Mouse (Mus musculus) adrenal gland, postnatal 14 days (tissue): Measurements from ENCODE around the gene Sac3d1. TPM values are rescaled to one million over a fixed set of nuclear protein-coding genes. Genes with fewer than 3 reads are reported as not detected.
A peak's percentile ranks its signal among the peaks of the same experiment; 100 is the strongest.

ENCODE experiments used
- DNase-seq: peaks from one replicate; pipeline ENCODE4 v3.0.0; 2021; ENCODE audit warnings: mixed read lengths
- total RNA-seq: library from RNA; stranded (reverse); gene quantifications from 2 replicates; pipeline ENCODE4 v1.2.3, GENCODE M21; 2021

The Sac3d1 gene
- total RNA-seq, 1 experiment from 2014 or later: 12.9 TPM

DNA sequence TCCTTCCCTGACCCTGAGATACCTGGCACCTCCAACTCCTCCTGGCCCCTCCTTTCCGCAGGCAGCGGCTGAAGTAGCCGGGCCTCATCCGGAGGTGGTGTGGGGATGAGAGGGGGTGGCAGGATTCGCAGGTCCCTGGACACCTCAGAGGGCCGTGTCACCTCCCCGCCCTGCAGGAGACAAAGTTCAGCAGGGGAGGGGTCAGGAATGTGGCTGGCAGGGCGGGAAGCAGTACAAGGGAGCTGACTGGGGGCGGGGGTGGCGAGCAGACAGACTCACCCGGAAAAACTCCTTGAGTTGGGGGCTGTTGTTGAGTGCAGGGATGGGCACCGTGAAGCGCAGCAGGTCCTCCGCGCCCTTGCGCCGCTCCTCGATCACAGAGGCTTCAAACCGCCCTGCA, 3.3 kb upstream of the Sac3d1 start:
- no peak for DNase-seq

DNA sequence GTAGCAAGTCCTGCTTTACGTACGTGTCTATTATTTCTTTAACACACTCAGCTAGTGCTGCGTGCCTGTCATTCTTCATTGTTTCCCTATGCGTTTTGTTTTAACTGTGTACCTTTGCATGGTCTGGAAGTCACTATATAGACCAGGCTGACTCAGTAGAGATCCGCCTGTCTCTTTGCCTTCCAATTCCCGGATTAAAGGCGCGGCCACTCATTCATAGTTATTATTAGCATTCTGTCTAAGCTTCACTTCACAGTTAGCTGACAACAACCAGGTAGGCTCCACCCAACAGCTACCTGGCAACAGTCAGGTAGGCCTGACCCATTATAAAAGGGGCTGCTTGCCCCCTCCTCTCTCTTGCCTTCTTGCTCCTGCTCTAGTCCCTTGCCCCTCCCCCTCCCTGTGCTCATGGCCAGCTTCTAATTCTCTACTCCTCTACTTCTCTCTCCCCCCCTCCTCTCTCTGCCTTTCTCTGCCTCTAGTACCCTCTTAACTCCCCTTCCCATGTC, 281 bp upstream of the Sac3d1 start:
- no peak for DNase-seq

- no peak for DNase-seq
Measured at GRCm38 (mm10) chr19:6117346-6117985, 984 bp downstream of the Sac3d1 start.

- peak; percentile 74 for DNase-seq
Measured at GRCm38 (mm10) chr19:6116113-6116850, 2.2 kb downstream of the Sac3d1 start.

- no peak for DNase-seq
Measured at GRCm38 (mm10) chr19:6113116-6113515, 5.3 kb downstream of the Sac3d1 start.

- DNase-seq: no peak
Measured at GRCm38 (mm10) chr19:6105586-6105985, 12.9 kb downstream of the Sac3d1 start, which contains the start of gene Naaladl1. Naaladl1 (plus strand) TSS chr19:6105782.

DNA sequence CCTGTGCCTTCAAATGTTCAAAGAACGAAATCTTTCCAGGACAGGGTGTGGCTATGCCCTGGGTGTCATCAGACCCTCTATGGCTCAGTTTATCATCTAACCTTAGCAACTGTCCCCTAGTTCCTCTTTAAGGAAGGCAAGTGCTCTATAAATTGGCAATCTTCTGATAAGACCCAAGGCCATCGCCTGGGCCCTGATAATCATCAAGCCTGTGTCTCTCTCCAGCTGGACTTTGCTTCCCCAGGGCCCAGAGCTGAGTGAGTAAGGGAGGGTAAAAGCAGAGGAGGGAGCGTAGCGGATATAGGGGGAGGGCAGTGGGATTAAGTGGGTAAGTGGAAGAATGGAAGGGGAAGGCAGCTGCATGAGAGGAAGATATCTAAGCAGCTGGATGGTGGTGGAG, 14.0 kb downstream of the Sac3d1 start:
- no peak for DNase-seq

DNA sequence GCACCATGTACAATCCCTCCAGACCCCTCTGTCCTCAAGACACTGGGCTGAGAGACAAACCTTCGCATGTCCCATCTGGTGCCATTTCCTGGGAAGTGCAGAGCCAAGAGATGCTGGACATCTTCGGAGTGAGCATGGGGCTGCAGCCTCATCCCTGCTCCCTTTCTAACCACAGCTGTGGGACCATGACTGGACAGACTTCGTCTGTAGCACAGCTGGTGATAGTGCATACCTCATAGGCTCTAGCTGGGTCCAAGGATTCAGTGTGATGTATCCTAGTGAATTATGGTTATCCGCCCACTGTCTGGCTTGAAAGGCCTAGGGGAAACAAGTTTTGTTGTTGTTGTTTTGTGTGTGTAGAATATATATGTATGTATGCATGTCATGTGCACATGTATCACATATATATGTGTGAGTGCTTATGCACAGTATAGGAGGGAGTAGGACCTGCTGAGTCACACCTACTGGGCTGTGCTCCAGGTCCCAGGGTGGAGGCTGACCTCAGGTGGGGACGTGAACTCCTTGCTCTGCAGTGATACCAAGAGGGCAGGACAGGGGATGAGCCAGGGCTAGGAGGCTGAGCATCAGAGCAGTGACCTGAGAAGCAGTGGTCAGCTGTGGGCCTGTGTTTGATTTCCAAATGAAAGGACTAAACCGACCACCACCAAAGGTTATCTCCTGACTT, 16.1 kb downstream of the Sac3d1 start:
- no peak for DNase-seq

GRCm38 (mm10) chr19:6101186-6101585, 17.3 kb downstream of the Sac3d1 start:
- DNase-seq: no peak

- peak; percentile 45 for DNase-seq
Measured at GRCm38 (mm10) chr19:6097847-6098246, 20.6 kb downstream of the Sac3d1 start.

GRCm38 (mm10) chr19:6094119-6094518, 24.3 kb downstream of the Sac3d1 start, which contains the start of gene AC131692.1:
AC131692.1 (plus strand) TSS chr19:6094419.
- DNase-seq: no peak

DNA sequence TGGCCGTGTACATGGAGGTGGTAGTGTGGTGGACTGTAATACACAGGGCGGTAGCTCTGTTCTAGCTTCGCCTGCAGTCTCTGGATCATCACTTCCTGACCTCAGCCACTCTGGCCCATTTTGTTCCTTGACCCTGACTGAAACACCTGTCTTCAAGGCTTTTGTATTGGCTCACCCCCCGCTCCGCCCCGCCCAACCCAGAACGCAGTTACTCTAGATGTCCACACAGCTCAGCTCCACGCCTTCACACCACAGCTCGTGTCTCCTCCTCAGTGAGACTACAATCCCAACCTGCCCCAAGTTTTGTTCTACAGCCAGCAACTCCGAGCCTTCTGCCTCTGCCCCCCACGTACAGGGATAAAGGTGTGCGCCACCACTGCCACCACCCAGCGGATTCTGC, 29.6 kb downstream of the Sac3d1 start:
- DNase-seq: no peak

- DNase-seq: peak; percentile 80
Measured at GRCm38 (mm10) chr19:6085417-6085879, 33.0 kb downstream of the Sac3d1 start.

- DNase-seq: peak; percentile 96
Measured at GRCm38 (mm10) chr19:6084478-6085248, 33.8 kb downstream of the Sac3d1 start, which contains the start of the genes Zfpl1 and Cdca5. Zfpl1 (minus strand) TSS chr19:6084956. Cdca5 (plus strand) TSS chr19:6084983.

DNA sequence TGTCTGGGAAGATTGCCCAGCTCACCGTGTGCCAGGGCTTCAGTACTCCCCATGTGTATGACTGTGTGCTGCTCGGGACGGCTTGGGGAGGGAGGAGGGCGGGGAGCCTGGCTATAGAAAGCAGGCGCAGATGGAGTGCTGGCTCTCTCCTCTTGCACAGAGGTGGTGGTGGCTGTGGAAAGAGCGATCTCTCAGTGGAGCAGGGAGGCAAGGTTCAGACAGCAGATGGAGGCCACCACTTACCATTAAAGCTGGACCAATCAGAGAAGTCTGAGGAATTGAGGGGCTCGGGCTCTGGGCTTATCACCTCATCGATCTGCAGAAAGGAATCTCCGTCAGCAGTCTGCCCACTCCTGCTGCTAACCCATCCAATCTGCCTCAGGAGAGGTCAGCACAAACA, 36.3 kb downstream of the Sac3d1 start, which contains the start of gene Gm28374:
Gene Gm28374 (minus strand): TSS at position 101 of the 400 bp plus-strand sequence.
- DNase-seq: no peak

DNA sequence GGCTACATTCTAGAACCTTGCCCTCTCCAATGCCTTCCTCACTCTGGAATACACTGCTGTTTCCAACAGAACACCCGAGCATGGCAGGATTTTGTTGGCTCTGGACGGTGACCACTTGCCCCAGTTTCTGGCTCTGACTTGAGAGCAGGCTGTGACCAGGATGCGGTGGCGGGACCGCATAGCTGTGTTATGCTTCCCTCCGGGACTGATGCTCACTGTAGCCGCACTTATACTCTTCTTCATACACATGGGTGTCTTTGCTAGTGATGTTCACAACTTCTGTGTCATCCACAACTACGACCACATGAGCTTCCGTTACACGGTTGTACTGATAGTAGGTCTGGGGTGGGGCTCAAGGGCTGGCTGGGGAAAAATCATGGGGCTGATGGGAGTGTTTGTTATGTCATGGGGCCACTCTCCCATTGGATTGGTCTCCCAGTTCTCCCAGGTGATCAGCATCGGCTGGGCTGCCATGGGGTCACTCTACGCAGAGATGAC, 38.4 kb downstream of the Sac3d1 start, which contains the start of gene Tmem262:
Gene Tmem262 (plus strand): TSS at position 51 of the 498 bp plus-strand sequence.
- DNase-seq: no peak

DNA sequence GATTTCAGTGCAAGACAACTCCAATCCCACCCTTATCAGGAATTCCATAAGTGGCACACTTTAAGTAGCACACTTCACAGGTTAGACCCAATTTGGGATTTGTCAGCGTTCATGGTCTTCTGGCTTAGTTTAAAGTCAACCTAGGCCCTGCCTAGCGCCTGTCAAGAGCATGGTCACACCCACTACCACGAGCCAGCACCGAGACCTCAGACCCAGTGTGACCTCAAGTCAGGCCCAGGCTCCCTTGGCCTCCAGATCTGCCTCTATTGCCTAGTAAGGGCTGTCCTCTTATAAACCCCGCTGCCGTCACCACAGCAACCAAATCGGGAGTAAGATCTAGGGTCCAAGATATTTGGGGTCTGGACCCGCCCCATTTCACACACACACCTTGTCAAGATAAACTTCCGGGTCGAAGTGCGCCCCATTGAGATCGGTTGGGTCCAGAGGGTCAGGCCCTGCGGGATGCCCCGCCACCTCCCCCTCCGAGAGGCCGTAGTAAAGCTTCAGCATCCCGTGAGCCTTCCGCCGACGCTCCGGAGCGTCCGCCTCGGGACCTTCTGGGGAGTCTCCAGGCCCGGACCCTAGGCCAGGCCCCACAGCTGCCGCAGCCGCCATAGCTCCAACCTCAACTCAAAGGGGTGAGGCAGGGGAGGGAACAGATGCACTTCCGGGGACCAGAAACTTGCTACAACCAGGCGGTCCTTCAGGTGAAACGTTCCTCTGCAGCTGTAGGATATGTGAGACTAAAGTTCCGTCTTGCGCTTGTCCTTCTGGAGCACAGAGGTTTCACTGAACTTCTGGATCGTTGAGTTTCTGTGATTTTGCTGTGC, 41.7 kb downstream of the Sac3d1 start, which contains the start of gene Vps51:
Gene Vps51 (minus strand): TSS at position 668 of the 830 bp plus-strand sequence.
- DNase-seq: peak; percentile 90

DNA sequence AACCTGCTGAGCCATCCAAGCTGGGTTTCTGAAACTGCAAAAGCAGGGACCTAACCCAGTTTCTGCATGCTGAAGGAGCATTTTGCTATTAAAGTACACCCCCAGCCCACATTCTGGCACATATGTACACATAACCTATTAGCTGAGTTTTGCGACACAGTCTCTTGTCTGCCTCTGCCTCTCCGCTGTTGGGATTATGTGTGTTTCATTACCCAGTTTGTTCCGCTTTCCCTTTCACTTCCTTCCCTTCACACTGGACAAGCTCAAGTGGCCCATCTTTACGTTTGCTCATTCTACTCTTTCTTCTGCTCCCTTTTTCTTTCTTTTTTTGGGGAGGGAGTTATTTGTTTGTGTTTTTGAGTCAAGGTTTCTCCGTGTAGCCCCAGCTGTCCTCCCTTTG, 44.6 kb downstream of the Sac3d1 start:
- DNase-seq: no peak

DNA sequence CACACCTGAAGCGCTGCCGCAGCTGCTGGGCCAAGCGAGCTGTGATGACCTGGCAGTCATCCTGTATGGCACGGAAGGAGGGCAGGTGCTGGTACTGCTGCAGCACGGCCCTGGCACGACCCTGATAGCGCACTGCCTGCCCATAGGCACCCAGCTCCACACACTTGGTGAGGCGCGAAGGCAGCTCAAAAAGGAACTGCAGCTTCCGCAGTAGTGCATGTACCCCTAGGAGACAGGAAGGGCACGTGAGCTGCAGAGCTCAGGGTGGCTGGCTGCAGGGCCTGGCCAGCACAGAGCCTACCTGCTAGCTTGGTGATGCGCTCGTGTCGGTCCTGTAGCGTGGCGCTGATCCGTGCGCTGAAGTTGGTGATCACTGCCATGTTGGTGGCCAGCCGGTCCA, 47.2 kb downstream of the Sac3d1 start:
- DNase-seq: no peak

DNA sequence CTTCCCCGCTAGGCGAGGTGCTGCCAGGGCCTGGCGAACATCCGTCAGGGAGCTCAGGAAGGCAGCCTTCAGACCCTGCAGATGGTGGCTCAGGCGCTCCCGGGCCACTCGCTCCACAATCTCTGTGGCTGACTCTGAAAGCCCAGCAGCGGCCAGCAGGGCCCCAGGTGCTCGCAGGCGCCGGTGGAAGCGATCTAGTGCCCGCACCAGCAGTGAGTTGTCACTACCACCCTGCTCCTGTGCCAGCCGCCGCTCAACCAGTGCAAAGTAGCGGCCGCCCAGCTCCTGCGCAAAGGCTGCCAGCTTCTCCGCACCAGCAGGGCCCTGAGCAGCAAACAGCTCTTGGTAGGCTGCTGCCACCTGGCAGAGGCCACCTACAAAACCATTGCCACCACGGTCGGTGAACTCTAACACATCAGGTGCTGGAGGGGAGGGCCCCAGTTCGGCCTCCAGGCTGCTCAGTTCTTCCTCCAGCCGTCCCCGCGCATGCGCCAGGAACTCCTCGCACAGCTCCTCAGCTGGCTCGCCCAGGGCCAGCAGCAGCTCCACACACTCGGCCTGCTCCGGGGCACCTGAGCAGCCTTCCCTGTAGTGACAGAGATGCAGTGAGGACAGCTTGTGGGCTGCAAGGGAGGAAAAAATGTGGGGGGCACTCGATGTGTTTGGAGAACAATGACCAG, 47.7 kb downstream of the Sac3d1 start:
- no peak for DNase-seq
